Mouse (Mus musculus) liver, adult 2 months (tissue): ENCODE measurements around the gene Stpg3.

Source experiments
- CTCF ChIP-seq: fragments of 200-500 bp; IDR thresholded peaks from 2 replicates; pipeline ENCODE4 v1.5.1; 2011; ENCODE audit warnings: low read depth, low read length, control low read depth
- POLR2A ChIP-seq: fragments of 200-500 bp; IDR thresholded peaks from 2 replicates; pipeline ENCODE4 v1.6.1; 2011; ENCODE audit warnings: low read length, control low read depth; ENCODE audit not compliant: insufficient read depth; ENCODE audit errors: extremely low read depth

- no peak for TF ChIP-seq CTCF
- no peak for TF ChIP-seq POLR2A
These were observed 13.8 kb downstream of the Stpg3 start for GRCm38 (mm10) chr2:25200631-25201030.
